Mouse (Mus musculus) frontal cortex, adult (tissue): ENCODE measurements around the gene Dnaja3.
"Not testable (repeated sequence)": the region's sequence is repeated elsewhere in the genome, so short reads cannot be mapped to it uniquely, and the experiment has no call there.

ENCODE experiments used
- ATAC-seq: cut with Nextera tagmentation; 2 replicates; pipeline ENCODE4 v1.9.2; 2017; ENCODE audit warnings: mild to moderate bottlenecking, moderate library complexity, mixed read lengths; ENCODE audit not compliant: low TSS enrichment

The Dnaja3 gene

GRCm38 (mm10) chr16:4665726-4666125 is 25.9 kb downstream of the Dnaja3 start:
- no peak for ATAC-seq

DNA sequence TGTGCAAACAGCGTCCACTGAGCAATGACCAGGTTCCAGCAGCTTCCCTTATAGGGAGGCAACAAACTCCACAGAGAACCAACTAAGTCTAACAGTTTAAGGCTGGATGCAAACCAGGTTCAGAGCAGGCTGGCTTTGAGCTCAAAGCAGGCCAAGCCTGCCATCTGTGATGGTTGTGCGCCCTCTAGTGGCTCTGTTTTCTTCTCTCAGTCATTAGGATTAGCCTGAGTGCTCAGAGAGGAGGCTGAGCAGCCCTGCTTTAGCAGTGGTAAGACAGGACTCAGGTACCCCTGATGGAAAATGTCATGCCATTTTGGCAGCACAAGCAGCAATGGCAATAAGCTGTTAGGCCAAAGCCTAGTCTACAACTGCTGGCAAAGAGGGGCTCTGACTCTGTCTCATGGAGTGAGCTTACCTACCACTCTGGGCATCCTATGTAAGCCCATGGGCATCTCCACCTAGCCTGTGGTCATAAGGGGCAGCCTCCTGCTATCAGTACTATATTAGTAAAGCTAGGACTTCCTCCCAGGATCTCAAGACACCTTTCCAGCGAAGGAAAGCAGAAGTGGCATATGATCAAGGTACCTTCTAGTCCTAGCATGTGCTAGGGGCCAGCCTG is 27.5 kb downstream of the Dnaja3 start:
- peak; percentile 96 for ATAC-seq

DNA sequence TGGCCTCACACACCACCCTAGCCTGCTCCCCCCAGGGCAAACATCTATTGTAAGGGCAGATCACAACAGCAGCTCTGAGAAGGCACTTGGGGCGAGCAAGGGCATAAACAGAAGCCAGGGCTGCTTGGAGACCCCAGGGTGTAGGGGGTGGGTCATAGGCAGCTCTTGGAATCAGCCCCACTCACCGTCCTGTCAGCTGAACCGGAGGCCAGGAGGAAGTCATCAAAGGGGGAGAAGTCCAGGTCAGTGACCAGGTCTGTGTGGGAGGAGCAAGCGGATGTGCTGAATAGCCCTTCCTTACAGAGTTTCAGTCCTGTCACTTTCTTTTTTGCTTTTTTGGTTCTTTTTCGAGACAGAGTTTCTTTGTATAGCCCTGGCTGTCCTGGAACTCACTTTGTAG is 30.5 kb downstream of the Dnaja3 start:
- ATAC-seq: no peak

GRCm38 (mm10) chr16:4674091-4674490 is 34.3 kb downstream of the Dnaja3 start:
- no peak for ATAC-seq

DNA sequence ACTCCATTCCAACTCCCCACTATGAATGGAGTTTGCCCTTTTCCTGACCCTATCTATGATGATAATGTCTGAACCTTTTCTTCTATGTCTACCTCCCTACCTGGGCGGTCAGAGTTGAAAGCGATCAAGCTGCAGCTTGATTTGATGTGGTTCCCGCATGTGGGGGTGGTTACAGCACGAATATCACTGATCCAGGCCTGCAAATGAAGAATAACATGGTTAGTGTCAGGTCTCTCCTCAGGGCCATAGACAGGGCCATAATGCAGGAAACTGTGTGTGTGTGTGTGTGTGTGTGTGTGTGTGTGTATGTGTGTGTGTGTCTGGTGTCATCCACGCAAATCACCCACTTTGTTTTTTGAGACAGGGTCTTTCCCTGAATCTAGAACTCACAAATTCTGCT is 37.0 kb downstream of the Dnaja3 start:
- no peak for ATAC-seq

GRCm38 (mm10) chr16:4678080-4678479 is 38.3 kb downstream of the Dnaja3 start:
- no peak for ATAC-seq

- peak; percentile 80 for ATAC-seq
These were observed 39.6 kb downstream of the Dnaja3 start, which contains the start of gene Coro7 for GRCm38 (mm10) chr16:4679121-4680018. Gene Coro7, minus strand, starts transcription at chr16:4679777.

GRCm38 (mm10) chr16:4680922-4681455 is 41.2 kb downstream of the Dnaja3 start:
- ATAC-seq: not testable (repeated sequence)

DNA sequence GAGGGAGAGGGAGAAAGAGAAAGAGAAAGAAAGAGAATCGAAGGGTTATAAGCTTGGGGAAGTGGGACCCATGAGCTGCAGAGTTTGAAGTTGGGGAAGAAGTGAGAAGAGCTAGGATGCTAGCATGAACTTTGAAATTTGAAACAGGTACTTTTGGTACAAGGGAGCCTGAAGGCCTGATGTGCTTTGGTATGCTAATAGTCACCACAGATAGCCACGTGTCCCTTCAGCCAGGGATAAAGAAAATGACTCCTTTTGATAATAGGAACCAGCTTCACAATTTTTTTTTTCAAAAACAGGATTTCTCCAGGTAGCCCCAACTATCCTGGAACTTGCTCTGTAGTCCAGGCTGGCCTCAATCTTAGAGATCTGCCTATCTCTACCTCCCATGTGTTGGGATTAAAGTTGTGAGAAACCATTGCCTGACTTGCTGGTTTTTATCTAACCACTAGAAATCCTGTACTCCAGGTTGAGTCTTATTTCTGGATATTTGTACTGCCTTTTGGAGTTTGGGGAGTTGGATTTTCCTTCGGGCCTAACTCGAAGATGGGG is 42.9 kb downstream of the Dnaja3 start:
- no peak for ATAC-seq

GRCm38 (mm10) chr16:4683193-4683580 is 43.4 kb downstream of the Dnaja3 start:
- ATAC-seq: no peak

DNA sequence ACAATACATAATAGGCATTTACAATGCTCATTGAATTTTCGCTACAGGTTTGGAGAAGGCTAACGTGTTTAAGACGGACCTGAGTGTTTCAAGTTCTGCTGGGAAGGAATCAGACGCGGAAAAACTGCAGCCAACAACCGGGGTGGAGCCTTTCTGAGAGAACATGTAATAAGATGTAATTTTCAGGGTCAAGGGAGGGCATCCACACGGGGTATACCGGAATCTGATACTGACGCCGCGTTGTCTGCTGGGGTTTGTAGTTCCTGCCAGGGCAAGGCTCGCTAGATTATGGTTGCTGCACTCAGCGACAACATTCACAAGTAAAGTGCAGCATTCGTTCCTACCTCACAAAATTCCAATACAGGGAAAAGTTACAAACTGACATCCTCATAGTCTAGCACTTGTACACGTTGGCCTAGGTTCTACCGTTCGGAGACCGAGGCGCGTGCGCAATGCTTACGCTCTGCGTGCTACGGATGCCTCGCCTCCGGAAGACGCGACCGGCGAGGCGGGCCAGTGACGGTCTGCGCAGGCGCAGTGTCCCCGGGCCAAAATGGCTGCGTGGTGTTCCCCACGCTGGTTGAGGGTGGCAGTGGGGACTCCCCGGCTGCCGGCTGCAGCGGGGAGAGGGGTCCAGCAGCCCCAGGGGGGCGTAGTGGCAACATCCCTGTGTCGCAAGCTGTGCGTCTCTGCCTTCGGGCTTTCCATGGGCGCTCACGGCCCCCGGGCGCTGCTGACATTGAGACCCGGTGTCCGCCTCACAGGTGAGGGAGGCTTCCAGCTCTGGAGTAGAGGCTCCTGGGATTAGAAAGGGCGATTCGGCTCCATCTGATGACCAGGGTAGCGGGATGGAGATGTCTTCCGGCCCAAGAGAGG is 44.0 kb downstream of the Dnaja3 start:
- peak; percentile 87 for ATAC-seq

- no peak for ATAC-seq
These were observed 44.6 kb downstream of the Dnaja3 start for GRCm38 (mm10) chr16:4684457-4684791.

GRCm38 (mm10) chr16:4689371-4689770 is 49.6 kb downstream of the Dnaja3 start:
- not testable (repeated sequence) for ATAC-seq

DNA sequence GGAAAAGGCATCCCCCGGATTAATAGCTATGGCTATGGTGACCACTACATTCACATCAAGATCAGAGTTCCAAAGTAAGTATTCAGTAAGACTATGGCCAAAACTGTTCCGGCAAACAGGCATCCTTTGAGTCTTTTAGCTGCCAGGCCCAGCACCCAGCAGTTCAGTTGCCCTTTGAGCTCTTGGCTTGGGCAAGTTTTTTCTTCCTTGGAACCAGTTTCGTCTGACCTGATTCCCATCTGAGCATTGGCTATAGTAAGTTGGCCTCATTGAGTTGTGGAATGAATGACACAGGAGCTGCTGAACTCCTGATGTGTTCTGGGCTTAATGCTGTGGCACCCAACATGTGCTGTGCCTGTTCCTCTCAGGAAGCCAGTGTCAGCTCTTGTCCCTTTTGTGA is 61.4 kb downstream of the Dnaja3 start:
- no peak for ATAC-seq

DNA sequence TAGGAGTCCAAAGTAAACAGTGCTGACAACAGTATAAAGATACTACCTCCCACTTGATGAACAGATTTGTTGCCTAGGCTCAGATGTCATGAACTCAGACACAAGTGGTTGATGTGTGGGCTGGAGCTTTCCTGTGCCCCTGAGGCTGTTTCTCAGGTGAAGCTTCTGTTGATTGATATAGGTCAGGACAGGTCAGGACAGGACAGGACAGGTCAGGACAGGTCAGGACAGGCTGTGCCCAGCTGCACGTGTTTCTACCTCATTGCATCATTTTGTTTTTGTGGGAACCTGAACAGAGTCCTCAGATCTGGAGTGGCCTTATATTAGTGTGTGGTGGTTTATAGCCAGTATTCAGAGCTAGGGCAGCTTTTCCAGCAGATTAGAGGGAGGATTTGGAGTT is 62.9 kb downstream of the Dnaja3 start:
- ATAC-seq: no peak

- no peak for ATAC-seq
These were observed 65.8 kb downstream of the Dnaja3 start for GRCm38 (mm10) chr16:4705541-4705940.

DNA sequence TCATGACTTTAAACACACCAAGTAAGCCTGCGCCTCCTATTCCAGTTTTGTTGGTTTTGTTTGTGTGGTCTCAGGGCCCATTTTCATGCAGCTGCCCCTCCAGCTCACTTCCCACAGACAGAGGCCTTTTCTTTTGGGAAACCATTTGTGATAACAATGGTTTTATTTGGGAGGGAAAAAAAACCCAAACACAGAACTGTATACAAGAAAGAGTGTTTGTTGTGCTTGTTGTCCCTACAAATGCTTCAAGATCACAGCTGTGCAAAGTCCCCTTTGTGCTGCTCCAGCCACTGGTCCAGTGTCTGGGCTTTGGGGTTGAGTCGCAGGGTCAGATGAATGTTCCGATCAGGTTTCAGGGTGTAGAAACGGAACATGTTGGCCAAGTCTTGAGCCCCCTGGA is 71.4 kb downstream of the Dnaja3 start:
- ATAC-seq: peak; percentile 48; the same call in 1 of the 2 replicates

DNA sequence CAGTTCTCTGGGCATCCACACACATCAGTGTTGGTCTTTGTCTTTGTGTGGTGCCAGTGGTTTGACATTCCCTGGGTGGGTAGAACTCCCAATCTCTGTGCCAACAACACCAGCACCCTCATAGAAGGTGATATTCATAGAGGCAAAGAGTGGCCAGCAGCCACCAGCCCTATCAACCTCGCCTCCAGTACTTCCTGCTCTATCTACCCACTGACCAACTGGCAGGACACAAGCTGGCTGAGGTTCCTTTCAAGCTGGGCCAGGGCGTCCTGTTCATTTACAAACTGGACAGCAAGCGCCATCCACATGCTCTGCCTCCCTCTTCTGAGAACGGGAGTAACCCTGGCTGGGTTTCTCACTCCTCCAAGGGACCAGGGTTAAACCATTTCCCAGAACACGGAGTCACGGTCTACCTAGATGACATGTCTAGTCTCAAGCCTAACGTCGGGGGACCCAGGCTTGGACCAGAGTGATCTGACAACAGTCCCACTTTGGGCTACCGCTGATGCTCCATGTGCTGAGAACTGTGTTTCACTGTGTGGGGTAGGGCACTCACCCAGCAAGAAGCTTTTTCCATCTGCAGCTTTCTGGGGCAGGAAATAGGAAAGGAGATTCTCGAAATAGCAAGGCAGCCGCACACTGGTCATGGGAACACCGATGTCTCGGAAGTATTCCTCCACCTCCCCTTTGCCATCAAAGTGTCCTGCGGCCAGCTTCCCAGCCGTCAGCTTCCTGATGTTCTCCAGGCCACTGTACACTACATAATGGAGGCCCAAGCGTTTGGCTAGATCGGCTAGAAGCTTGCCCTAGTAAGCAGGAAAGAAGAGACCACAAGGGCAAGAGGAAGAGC is 74.3 kb downstream of the Dnaja3 start:
- ATAC-seq: peak; percentile 29; the same call in 1 of the 2 replicates

DNA sequence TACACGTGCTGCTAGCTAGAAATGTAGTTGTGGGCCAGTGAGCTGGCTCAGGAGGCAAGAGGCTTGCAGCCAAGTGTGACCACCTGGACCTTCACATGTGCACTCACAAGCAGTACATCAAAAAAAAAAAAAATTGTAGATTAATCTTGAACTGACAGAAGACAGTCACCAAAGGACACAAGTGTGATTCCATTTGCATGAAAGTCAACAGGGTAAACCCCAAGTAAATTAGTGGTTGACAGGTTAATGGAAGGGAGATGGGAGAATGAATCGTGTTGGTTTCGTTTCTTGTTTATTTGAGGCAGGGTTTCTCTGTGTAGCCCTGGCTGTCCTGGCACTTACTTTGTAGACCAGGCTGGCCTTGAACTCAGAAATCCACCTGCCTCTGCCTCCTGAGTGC is 78.1 kb downstream of the Dnaja3 start:
- no peak for ATAC-seq

- ATAC-seq: peak; percentile 92
These were observed 79.1 kb downstream of the Dnaja3 start, which contains the start of gene Nmral1 for GRCm38 (mm10) chr16:4718753-4719518. Gene Nmral1, minus strand, starts transcription at chr16:4719356.
